Mouse (Mus musculus): ENCODE results near the gene Spryd7.

DNA sequence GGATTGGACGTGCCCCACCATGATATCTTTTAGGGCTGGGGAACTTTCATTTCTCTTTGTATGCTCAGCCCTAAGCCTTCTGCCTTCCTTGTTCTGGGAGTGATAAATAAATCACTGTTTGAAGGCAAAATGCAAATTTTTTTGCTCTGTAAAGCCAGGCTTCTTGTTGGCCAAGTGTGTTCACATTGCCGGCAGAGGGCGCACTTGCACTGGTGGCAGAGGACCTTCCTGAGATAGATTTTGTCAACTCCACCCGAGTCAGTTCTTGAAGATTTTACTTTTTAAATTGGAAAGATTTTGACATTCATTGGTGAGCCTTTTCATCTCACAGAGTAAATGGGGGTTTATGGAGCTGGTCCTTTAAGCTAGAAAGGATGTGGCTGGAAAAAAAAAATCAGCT, 14.7 kb upstream of the Spryd7 start:
- peak; percentile 94 for TF ChIP-seq CTCF (IDR thresholded peaks at IDR 0.05; ENCODE audit: low read depth, low read length)
- no peak for TF ChIP-seq POLR2A (IDR thresholded peaks at IDR 0.05; ENCODE audit: extremely low read depth, insufficient read depth, low read length)

Measured in liver, adult 2 months (tissue).